Comparison of ENCODE assay signal across 24 mouse cellular contexts in the genomic region with DNA sequence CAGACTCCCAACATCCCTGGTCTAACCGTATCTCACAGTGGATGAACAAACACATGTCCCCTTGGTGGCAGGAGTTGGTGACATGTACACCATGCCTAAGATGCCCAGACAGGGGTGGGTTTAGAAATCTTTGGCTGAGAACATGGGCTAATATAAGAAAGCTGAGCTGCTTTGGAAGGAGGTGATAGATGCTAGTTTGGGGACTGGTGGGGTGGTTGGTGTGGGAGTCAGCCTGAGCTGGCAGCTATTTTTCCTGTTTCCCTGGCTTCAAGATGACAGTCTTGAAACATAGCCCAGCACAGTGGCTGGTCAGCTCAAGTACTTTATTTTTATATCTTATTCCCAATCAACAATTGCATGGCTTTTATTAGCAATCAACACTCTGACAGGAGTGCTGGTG.
DNase-seq lines count a peak whose midpoint lies in the region; ATAC-seq and TF ChIP-seq lines count a peak whose summit lies in the region.
"Had no signal": no experiment of that assay in that cellular context is flagged by ENCODE, and none has a peak within 500 bp of the region (broad histone marks: within the 10 kb centered on the region; RNA-seq: fewer than 3 reads in every experiment).

No protein-coding gene starts in this region.

- H3K4me3 ChIP-seq in left cerebral cortex, adult 2 months: no peak overlapping the region
- H3K4me3 ChIP-seq: embryonic facial prominence, embryonic 12.5 days; embryonic facial prominence, embryonic 15.5 days; forebrain, embryonic 12.5 days; forebrain, embryonic 15.5 days; hindbrain, embryonic 12.5 days; hindbrain, embryonic 15.5 days had no signal

- ATAC-seq in erythroid progenitor cell, adult 5-6 weeks (replicated peaks; ENCODE audit: low FRiP score, poor library complexity, severe bottlenecking): no peak
- ATAC-seq: forebrain, embryonic 15.5 days; Patski had no signal

- no peak for TF ChIP-seq CTCF in left cerebral cortex, adult 2 months (IDR thresholded peaks at IDR 0.05)

- DNase-seq in frontal cortex, postnatal 36 days (ENCODE audit: low spot score in 2 of 2): peak; percentile 48 to 69
- DNase-seq in frontal cortex, postnatal 14 days (ENCODE audit: low spot score in 2 of 2): no peak
- DNase-seq in left cerebral cortex, adult 2 months (ENCODE audit: extremely low spot score in 1 of 2, low spot score in 2 of 2): peak; percentile 26 to 30
- no peak for DNase-seq in left cerebral cortex, postnatal 10 days (ENCODE audit: extremely low spot score in 1 of 2, low spot score in 2 of 2)
- DNase-seq in right cerebral cortex, adult 2 months (ENCODE audit: low spot score in 2 of 2): peak; percentile 47 to 50
- DNase-seq in right cerebral cortex, postnatal 14 days: no peak
- peak; percentile 62 for DNase-seq in telencephalon, adult 2 months (ENCODE audit: low read depth, low spot score)
- DNase-seq: adrenal gland, postnatal 10 days; adrenal gland, postnatal 36 days; B cell, adult 2 months; cerebellum, adult 11 months; cerebellum, adult 2 months; cerebellum, adult 9-11 months; cerebellum, postnatal 25 days; gastrocnemius, postnatal 10 days; gastrocnemius, postnatal 36 days had no signal

- H3K27ac ChIP-seq in left cerebral cortex, adult 2 months: peak overlapping the region; percentile 75
- H3K27ac ChIP-seq: embryonic facial prominence, embryonic 12.5 days; embryonic facial prominence, embryonic 15.5 days; forebrain, embryonic 12.5 days; forebrain, embryonic 15.5 days; hindbrain, embryonic 12.5 days; hindbrain, embryonic 15.5 days had no signal

- intact Hi-C loops in left cerebral cortex, adult 2 months (cut with DNase I): no loop called here
- intact Hi-C loops in left cerebral cortex, postnatal 10 days (cut with DNase I): no loop called here

Comparison
In these comparisons a context has a peak if more than half of its experiments do, and no peak if none do; other contexts are left out.
1. DNase-seq: peak in frontal cortex, postnatal 36 days (2 of 2), left cerebral cortex, adult 2 months (2 of 2), right cerebral cortex, adult 2 months (2 of 2) and telencephalon, adult 2 months (single experiment); none in frontal cortex, postnatal 14 days (0 of 2), left cerebral cortex, postnatal 10 days (0 of 2) and right cerebral cortex, postnatal 14 days (single experiment).